Mouse (Mus musculus) right cerebral cortex, postnatal 14 days (tissue): ENCODE data around the gene Matn4.

ENCODE experiments used
- DNase-seq: peaks from one replicate; pipeline ENCODE4 v3.0.0; 2022

Matn4 gene

GRCm38 (mm10) chr2:164405519-164405918 is 559 bp upstream of the Matn4 start:
- no peak for DNase-seq

- DNase-seq: no peak
Observed at GRCm38 (mm10) chr2:164404082-164404990, 624 bp downstream of the Matn4 start.

DNA sequence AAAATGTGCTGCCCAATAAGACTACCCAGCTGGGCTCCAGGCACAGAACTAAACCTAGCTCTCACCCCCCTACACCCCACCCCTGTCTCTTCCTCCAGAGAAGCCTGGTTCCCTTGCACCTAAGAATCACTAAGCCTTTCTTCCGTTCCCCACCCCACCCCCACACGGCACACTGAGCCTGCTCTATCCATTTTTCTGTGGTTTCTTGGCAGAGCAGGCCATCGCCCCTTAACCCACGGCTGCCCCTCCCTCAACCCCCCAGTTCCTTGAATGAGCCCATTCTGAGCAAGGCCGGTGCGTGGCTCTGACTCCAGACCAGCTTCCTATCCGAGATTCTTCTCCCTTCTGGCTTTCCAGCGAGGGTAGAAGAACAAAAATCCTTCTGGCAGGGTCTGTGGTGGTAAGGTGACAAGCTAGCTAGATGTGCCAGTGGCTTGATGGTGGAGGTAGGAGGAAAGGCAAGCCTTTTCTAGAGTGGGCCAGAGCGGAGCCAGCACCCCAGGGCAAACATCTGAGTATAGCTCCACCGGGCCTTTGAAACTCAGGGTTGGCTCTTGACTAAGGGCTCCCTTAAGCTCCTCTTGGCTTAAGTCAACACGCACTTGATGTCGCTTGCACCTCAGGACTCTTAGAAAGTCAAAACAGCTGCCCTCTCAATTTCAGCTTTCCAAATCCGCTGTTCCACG is 1.4 kb downstream of the Matn4 start:
- peak; percentile 38 for DNase-seq

- peak; percentile 76 for DNase-seq
Observed at GRCm38 (mm10) chr2:164402906-164403305, 2.1 kb downstream of the Matn4 start, which contains the start of gene Rbpjl. Gene Rbpjl (plus strand): TSS chr2:164403141.

DNA sequence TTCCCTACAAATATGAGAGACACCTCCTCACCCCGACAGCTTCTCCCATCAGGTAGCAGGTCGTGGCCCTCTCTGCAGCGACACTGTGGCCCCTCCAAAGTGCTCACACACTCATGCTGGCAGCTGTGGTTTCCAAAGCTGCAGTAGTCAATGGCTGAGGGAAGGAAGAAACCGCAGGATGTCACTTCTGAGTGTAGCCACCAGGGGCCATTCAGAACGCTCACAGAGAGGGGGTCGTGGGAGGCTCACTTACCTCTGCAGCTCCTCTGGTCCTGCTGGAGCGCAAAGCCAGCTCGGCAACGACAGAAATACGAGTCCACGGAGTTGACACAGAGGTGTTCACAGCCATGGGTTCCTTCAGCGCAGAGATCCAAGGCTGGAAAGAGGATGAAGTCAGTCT is 8.0 kb downstream of the Matn4 start:
- DNase-seq: no peak

- no peak for DNase-seq
Observed at GRCm38 (mm10) chr2:164396076-164396475, 8.9 kb downstream of the Matn4 start.

GRCm38 (mm10) chr2:164393126-164393525 is 11.8 kb downstream of the Matn4 start:
- DNase-seq: no peak

DNA sequence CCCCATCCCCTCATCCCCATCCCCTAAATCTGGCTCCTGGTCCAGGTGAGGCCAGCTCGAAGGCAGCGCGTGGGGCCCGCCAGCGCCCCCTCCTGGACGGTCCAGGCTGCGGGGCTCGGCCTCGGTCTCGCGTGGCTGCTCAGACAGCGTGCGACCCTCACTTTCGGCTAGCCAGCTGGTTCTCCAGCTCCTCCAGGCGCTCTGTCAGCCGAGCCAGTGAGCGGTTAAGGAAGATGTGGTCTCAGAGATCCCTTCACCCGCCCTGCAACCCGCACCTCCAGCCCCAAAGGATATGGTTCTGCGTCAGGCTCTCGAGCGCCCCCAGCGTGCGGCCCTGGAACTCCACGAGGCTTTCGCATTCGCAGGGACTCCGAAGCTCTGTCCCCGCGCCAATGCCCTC is 15.5 kb downstream of the Matn4 start:
- peak; percentile 91 for DNase-seq

- peak; percentile 51 for DNase-seq
Observed at GRCm38 (mm10) chr2:164389020-164389419, 15.9 kb downstream of the Matn4 start, which contains the start of gene Slpi. Gene Slpi (minus strand): TSS chr2:164389095.

- DNase-seq: peak; percentile 62
Observed at GRCm38 (mm10) chr2:164386953-164387352, 18.0 kb downstream of the Matn4 start.

GRCm38 (mm10) chr2:164385927-164386763 is 18.8 kb downstream of the Matn4 start:
- no peak for DNase-seq

DNA sequence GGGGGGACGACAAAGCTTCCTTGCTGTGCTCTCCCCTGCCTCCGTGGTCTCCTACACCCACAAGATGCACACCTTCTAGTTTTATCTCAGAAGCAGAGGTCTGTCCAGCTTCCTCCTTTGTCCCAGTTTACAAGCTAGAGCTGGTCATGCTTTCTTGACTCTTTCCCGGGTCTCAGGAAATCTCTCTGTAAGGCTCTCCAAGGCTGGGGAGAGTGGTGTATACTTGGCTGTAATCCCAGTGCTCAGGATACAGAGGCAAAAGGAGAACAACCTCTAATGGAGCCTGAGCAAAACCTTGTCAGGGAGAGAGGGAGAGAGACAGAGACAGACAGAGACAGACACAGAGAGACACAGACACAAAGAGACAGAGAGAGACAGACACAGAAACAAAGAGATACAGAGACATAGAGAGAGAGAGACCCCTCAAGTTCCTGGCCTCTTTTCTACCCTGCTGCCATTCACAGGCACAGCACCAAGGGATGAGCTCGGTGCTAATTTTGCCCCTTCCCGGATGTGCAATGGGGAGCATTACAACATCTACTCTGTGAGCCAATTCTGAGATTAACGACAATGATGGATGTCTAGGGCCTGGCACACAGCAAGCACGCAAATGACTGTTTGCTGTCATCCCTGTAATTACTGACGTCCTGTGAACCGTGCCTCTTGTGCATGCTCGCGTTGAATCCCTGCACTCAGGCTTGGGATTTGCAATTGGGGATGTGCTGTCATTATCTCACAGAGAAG is 21.1 kb downstream of the Matn4 start:
- no peak for DNase-seq

- no peak for DNase-seq
Observed at GRCm38 (mm10) chr2:164382971-164383370, 22.0 kb downstream of the Matn4 start.

DNA sequence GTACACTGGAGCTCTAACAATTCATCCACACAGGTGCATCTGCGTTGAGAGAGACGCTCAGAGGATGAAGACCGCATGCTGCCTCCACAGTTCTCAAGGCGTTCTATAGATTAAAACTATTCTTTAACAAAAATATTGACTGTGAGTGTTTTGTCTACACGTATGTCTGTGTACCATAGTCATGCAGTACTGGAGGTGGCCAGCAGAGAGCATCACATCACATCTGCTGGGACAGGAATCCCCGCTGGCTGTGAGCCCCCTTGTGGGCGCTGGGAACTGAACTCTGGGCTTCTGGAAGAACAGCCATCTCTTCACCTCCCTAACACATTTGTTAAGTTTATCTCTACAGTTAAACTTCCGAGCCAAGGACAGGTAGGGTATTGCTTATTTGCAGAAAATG is 23.2 kb downstream of the Matn4 start:
- no peak for DNase-seq

DNA sequence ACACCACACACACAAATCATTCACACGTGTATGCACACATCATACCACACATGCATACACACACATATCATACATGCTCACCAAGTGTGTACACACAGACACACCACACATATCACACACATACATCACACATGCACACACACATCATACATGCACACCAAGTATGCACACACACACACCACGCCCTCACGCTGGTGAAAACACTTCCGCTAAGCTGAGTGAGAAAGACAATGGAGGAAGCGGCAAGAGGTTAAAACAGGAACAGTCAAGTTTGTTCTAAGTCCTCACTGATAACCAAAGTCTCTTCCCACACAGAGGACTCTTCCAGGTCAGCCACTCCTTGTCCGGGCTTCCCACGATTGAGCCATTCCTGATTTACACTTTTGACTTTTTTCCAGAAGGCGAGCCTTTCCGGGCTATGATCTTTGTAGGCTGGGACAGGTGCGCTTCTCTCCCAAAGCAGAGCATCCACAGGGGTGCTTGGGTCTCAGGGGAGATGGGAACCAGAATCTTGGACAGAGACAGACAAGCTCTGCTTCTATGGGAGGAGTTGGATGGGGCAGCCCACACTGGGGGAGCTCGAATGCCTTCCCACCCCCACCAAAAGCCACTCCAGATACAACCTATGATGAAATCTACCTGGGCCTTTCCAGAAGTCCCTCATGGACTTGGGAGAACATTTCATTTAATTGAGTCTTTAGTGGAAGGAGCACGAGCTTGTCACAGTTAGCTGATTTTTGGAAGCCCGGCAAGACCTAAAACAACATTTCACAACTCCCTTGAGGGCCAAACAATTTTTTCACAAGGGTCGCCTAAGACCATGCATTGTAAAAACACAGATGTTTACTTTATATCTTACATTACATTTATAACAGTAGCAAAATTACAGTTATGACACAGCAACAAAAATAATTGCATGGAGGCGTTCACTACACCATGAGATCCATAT is 27.2 kb downstream of the Matn4 start:
- no peak for DNase-seq

DNA sequence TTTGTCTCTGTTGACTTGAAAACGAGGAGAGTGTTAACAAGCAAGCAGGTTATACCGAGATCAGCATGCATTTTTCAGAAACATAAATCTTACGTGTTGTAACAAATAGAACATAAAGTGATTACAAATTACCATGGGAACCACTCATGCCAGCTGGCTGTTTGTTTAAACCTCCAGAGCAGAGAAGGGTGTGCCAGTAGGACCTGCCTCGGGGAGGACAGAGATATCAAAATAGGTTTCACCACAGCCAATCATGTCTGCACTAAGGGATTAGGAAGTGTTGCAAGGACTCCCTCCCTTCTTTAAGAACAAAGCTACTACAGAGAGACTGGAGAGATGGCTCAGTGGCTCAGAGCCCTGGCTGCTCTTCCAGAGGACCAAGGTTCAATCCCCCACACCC is 31.8 kb downstream of the Matn4 start:
- DNase-seq: no peak

DNA sequence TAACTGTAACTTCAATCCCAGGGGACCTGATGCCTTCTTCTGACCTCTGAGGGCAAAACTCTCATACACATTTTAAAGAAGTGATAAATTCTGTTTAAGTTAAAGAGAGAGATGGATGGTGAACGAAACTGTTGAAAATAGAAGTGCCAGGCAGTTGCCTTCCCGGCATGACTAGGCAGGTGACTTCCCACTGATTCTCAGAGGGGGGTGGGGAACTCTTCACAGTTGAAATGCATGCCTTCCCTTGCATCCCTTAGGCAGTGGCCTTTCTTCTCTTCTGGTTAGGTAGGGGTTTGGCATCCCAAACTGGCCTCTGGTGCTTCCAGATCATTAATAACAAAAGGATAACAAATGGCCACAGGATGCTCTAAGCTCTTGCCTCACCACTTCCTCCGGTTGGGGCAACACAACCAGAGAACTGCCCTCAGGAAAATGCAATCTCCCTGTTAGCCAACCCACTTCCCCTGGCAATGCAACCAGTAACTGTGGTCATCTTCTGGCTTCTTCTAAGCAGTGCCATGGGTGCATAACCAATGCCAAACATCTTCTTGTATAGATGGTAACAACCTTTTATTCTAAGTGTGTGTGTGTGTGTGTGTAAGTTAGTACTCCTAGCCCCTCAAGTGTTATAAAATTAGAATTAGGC is 32.4 kb downstream of the Matn4 start:
- no peak for DNase-seq

DNA sequence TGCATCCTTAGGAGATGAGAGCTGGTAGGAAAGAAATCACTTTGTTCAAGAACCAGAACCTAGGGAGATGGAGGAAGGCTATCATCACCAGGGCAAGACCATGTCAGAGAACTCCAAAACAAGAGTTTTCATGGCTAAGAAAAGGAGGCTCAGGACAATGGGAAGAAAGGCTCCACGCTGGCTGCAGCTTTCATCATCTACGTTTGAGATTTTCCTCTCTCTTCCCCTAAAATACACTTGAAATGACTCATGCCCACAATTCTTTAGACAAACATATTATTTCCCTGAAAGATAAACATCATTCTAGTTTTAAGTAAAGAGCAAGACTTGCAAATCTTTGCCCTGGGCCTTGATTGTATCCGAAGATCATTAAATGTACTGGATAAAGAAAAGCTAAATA is 33.6 kb downstream of the Matn4 start:
- no peak for DNase-seq

DNA sequence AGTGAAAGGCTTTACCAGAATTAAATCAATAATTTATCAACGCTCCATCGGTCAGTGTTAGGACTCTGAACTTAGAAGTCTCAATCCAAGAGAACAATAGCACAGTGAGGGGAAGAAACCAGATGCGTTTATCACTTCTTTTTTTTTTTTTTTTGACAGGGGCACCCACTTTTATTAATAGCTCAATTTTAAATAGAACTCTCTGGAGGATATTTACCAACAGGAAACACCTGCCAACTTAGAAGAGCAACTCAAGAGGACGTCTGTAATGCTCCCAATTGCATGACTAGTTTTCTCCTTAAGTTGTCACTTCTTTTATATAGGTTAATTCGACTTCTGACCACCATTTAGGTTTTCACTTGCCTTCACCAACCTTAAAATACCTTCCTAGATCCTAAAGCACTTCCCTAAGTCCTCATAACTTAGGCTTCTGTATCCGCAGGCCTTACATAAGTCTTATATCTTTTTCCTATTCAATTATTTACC is 36.3 kb downstream of the Matn4 start:
- no peak for DNase-seq

- no peak for DNase-seq
Observed at GRCm38 (mm10) chr2:164366947-164367346, 38.0 kb downstream of the Matn4 start.
